Mouse (Mus musculus) MEL (cell line): ENCODE results near the gene Ranbp2. TPM values are rescaled to one million over a fixed set of nuclear protein-coding genes. Genes with fewer than 3 reads are reported as not detected.

ENCODE experiments used
- DNase-seq: peaks from one replicate; pipeline ENCODE4 v3.0.0; 2011; ENCODE audit warnings: low read depth, low spot score
- H3K27ac ChIP-seq: 2 replicates; pipeline ENCODE4 v1.5.1; 2012; ENCODE audit warnings: low read depth, mild to moderate bottlenecking, control low read depth, low read length, moderate library complexity; ENCODE audit not compliant: control insufficient read depth
- H3K27me3 ChIP-seq, 2 experiments: fragments of 150-350 bp in 1 of 2; sonication (generic) in 1 of 2; 2 replicates each; pipeline ENCODE4 v1.6.1; 2012; ENCODE audit warnings: low read length in 2 of 2, mild to moderate bottlenecking in 2 of 2, improper control_type of control experiment in 1 of 2, moderate library complexity in 1 of 2; ENCODE audit not compliant: insufficient read depth in 2 of 2, control insufficient read depth in 1 of 2
- H3K36me3 ChIP-seq, 2 experiments: 2 replicates each; pipeline ENCODE4 v1.6.1; 2012 to 2014; ENCODE audit warnings: low read length in 2 of 2, improper control_type of control experiment in 1 of 2, inconsistent platforms in 1 of 2, mild to moderate bottlenecking in 1 of 2; ENCODE audit not compliant: insufficient read depth in 2 of 2, control insufficient read depth in 1 of 2
- H3K4me1 ChIP-seq, 2 experiments: fragments of 150-350 bp in 1 of 2; sonication (generic) in 1 of 2; 2 replicates each; pipeline ENCODE4 v1.6.1; 2012; ENCODE audit warnings: low read length in 2 of 2, improper control_type of control experiment in 1 of 2, mild to moderate bottlenecking in 1 of 2; ENCODE audit not compliant: insufficient read depth in 2 of 2, control insufficient read depth in 1 of 2
- H3K4me3 ChIP-seq, 2 experiments: fragments of 150-350 bp in 1 of 2; sonication (generic) in 1 of 2; 2 replicates each; pipeline ENCODE4 v1.5.1; 2012; ENCODE audit warnings: low read depth in 2 of 2, low read length in 2 of 2, mild to moderate bottlenecking in 2 of 2, moderate library complexity in 2 of 2, control low read depth in 1 of 2, improper control_type of control experiment in 1 of 2; ENCODE audit not compliant: control insufficient read depth in 1 of 2, insufficient read depth in 1 of 2
- H3K79me2 ChIP-seq: 2 replicates; pipeline ENCODE4 v1.6.1; 2012; ENCODE audit warnings: mild to moderate bottlenecking, low read length, moderate library complexity; ENCODE audit not compliant: control insufficient read depth, poor library complexity, insufficient read depth
- H3K9ac ChIP-seq: 2 replicates; pipeline ENCODE4 v1.6.1; 2012; ENCODE audit warnings: low read depth, mild to moderate bottlenecking, control low read depth, low read length, moderate library complexity; ENCODE audit not compliant: control insufficient read depth, poor library complexity, severe bottlenecking
- H3K9me3 ChIP-seq: fragments of 150-350 bp; sonication (generic); replicated peaks from 2 replicates; pipeline ENCODE4 v1.6.1; 2012; ENCODE audit warnings: mild to moderate bottlenecking, low read length, improper control_type of control experiment, moderate library complexity; ENCODE audit not compliant: insufficient read depth
- BHLHE40 ChIP-seq: IDR thresholded peaks from 2 replicates; pipeline ENCODE4 v1.6.1; 2012; ENCODE audit warnings: low read depth, mild to moderate bottlenecking, inconsistent platforms, low read length, improper control_type of control experiment, borderline replicate concordance
- CHD1 ChIP-seq: IDR thresholded peaks from 2 replicates; pipeline ENCODE4 v1.6.1; 2012; ENCODE audit warnings: low read depth, mild to moderate bottlenecking, inconsistent platforms, low read length, improper control_type of control experiment
- CTCF ChIP-seq, 3 experiments: IDR thresholded peaks in 2 of 3; conservative IDR thresholded peaks in 1 of 3; 2 replicates each; pipeline ENCODE4 v1.5.1; 2011 to 2012; ENCODE audit warnings: low read length in 3 of 3, low read depth in 2 of 3, mild to moderate bottlenecking in 2 of 3, improper control_type of control experiment in 1 of 3, inconsistent platforms in 1 of 3, mixed read lengths in 1 of 3, moderate library complexity in 1 of 3; ENCODE audit not compliant: control insufficient read depth in 1 of 3, insufficient read depth in 1 of 3, poor library complexity in 1 of 3, severe bottlenecking in 1 of 3
- ELF1 ChIP-seq: IDR thresholded peaks from 2 replicates; pipeline ENCODE4 v1.6.1; 2014; ENCODE audit warnings: low read depth, mild to moderate bottlenecking, inconsistent platforms, low read length, improper control_type of control experiment, moderate library complexity
- GATA1 ChIP-seq: IDR thresholded peaks from 2 replicates; pipeline ENCODE4 v1.6.1; 2011; ENCODE audit warnings: low read depth, low read length, improper control_type of control experiment
- HCFC1 ChIP-seq: IDR thresholded peaks from 2 replicates; pipeline ENCODE4 v1.6.1; 2012; ENCODE audit warnings: low read depth, mild to moderate bottlenecking, inconsistent platforms, low read length, improper control_type of control experiment, moderate library complexity
- JUND ChIP-seq: IDR thresholded peaks from 2 replicates; pipeline ENCODE4 v1.6.1; 2011; ENCODE audit warnings: low read depth, mild to moderate bottlenecking, improper control_type of control experiment, low read length
- KAT2A ChIP-seq: conservative IDR thresholded peaks from 2 replicates; pipeline ENCODE4 v1.6.1; 2012; ENCODE audit warnings: low read depth, low read length, improper control_type of control experiment, inconsistent platforms
- MAX ChIP-seq: IDR thresholded peaks from 2 replicates; pipeline ENCODE4 v1.6.1; 2011; ENCODE audit warnings: low read length, improper control_type of control experiment
- MAZ ChIP-seq: IDR thresholded peaks from 2 replicates; pipeline ENCODE4 v1.6.1; 2012; ENCODE audit warnings: low read depth, mild to moderate bottlenecking, inconsistent platforms, low read length, improper control_type of control experiment
- MXI1 ChIP-seq: IDR thresholded peaks from 2 replicates; pipeline ENCODE4 v1.6.1; 2011; ENCODE audit warnings: mild to moderate bottlenecking, low read depth, low read length, improper control_type of control experiment
- MYC ChIP-seq: IDR thresholded peaks from 2 replicates; pipeline ENCODE4 v1.6.1; 2011; ENCODE audit warnings: low read depth, mild to moderate bottlenecking, low read length, improper control_type of control experiment, moderate library complexity
- NRF1 ChIP-seq: IDR thresholded peaks from 2 replicates; pipeline ENCODE4 v1.6.1; 2014; ENCODE audit warnings: low read depth, mild to moderate bottlenecking, inconsistent platforms, low read length, improper control_type of control experiment, moderate library complexity; ENCODE audit not compliant: poor library complexity, insufficient read depth, severe bottlenecking
- POLR2AphosphoS2 ChIP-seq: IDR thresholded peaks from 2 replicates; pipeline ENCODE4 v1.6.1; 2011; ENCODE audit warnings: low read length, improper control_type of control experiment
- POLR2AphosphoS5 ChIP-seq: IDR thresholded peaks from 2 replicates; pipeline ENCODE4 v1.6.1; 2012; ENCODE audit warnings: low read depth, borderline replicate concordance, mild to moderate bottlenecking, inconsistent platforms, low read length, moderate library complexity, mixed read lengths
- SIN3A ChIP-seq: IDR thresholded peaks from 2 replicates; pipeline ENCODE4 v1.6.1; 2012; ENCODE audit warnings: low read length, improper control_type of control experiment, inconsistent platforms
- TBP ChIP-seq: IDR thresholded peaks from 2 replicates; pipeline ENCODE4 v1.8.0; 2011; ENCODE audit warnings: low read depth, low read length, improper control_type of control experiment
- USF1 ChIP-seq: IDR thresholded peaks from 2 replicates; pipeline ENCODE4 v1.6.1; 2014; ENCODE audit warnings: low read depth, mild to moderate bottlenecking, inconsistent platforms, low read length, improper control_type of control experiment, moderate library complexity
- ZNF384 ChIP-seq: IDR thresholded peaks from 2 replicates; pipeline ENCODE4 v1.6.1; 2012; ENCODE audit warnings: low read depth, mild to moderate bottlenecking, inconsistent platforms, low read length, improper control_type of control experiment
- polyA plus RNA-seq, 2 experiments: library from polyadenylated mRNA; stranded (reverse) in 1 of 2; unstranded in 1 of 2; fragments of >175 nt in 1 of 2; fragments of >200 nt in 1 of 2; gene quantifications; 2 replicates each; pipeline versions ENCODE4 v1.2.1 to v1.2.4; 2012; ENCODE audit warnings: low replicate concordance in 2 of 2, low read depth in 1 of 2; ENCODE audit not compliant: insufficient read length in 2 of 2, insufficient read depth in 1 of 2, missing spikeins in 1 of 2
- total RNA-seq: library from RNA; depleted of rRNA; stranded (reverse); fragments of 300-350 nt; gene quantifications from 2 replicates; pipeline ENCODE4 v1.2.3, GENCODE M21; 2012

Ranbp2 gene
- total and polyA plus RNA-seq, 3 experiments = 52.3 to 114 (median 73.5) TPM

- TF ChIP-seq HCFC1 (peak; percentile 95), ELF1 (peak; percentile 17; the same call in 1 of the 2 replicates), MYC (no peak; the same call in none of the 2 replicates), MXI1 (peak; percentile 95), SIN3A (peak; percentile 97), CHD1 (peak; percentile 82; the same call in 1 of the 2 replicates)
Observed at GRCm38 (mm10) chr10:58446384-58447279, at the start of gene Ranbp2 (continued).

- Histone ChIP-seq H3K79me2 (peaks cover 4% of the 10 kb centered on the region; the same call in 1 of the 2 replicates), H3K27ac (no peak overlapping the region), H3K4me1 (peaks cover 0 to 2% of the 10 kb centered on the region in 2 experiments; a peak in 2 of 4 replicates), H3K27me3 (no peaks in the 10 kb centered on the region), H3K36me3 (peaks cover 2% of the 10 kb centered on the region in 2 experiments), H3K4me3 (no peak overlapping the region), H3K9ac (no peak overlapping the region), H3K9me3 (no peaks in the 10 kb centered on the region)
- no peak for DNase-seq
- TF ChIP-seq GATA1 (no peak), MAZ (no peak), POLR2AphosphoS5 (no peak), KAT2A (no peak), TBP (no peak), BHLHE40 (no peak), USF1 (no peak), POLR2AphosphoS2 (no peak), ZNF384 (no peak), CTCF (IDR thresholded peaks at IDR 0.05 in 2 of 3, conservative IDR thresholded peaks at IDR 0.05 in 1 of 3; ENCODE audit: control insufficient read depth in 1 of 3, insufficient read depth in 1 of 3, low read depth in 2 of 3, low read length in 3 of 3, poor library complexity in 1 of 3, severe bottlenecking in 1 of 3) (no peak), ELF1 (no peak), JUND (no peak), NRF1 (no peak), MAX (no peak)
Observed at GRCm38 (mm10) chr10:58398941-58399340, 47.8 kb upstream of the Ranbp2 start.
